Mouse (Mus musculus): Measurements from ENCODE around the gene Chd1.

DNA sequence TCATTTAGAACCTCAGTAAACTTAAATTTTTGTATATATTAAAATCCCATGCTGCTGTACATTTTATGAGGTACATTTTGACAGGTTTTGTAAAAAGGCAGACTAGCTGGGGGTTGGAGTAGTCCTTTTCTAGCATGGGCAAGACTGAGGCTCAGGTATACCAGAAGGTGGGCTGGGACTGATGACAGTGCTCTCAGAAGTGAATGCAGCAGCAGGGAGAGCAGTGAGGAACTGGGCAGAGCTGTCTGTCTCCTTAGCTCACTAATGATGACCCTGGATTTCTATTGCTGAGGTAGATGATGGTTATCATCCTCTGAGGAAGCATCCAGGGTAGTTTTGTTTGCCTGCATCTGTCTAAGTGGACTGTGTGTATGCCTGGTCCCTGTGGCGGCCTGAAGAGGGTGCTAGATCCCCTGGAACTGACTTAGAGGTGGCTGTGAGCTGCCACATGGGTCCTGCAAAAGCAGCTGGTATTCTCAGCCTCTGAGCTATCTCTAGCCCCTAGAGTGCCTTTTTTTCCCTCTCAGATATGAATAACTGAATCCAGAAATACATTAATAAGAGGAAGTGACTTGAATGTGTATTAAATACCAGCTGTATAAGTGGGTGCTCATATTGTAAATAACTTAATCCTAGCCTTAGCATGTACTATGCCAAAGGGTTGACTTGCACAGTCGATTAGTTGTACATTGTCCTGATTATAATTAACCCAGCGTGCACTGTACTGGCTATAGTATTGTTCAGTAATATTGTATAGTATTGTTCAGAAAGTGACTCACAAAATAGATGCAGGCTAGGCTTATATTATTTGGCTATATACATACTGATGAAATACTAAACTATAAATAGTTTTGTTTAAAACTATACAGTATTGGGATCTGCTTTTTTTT lies 10.5 kb downstream of the Chd1 start:
- TF ChIP-seq CTCF (IDR thresholded peaks at IDR 0.05; ENCODE audit: control insufficient read depth, insufficient read depth, insufficient replicate concordance, low read depth, low read length) (peak; percentile 31; the same call in 1 of the 2 replicates), POLR2A (IDR thresholded peaks at IDR 0.05; ENCODE audit: control insufficient read depth, low read depth, low read length) (no peak)

Measured in testis, adult 2 months (tissue).